Mouse (Mus musculus): ENCODE measurements around the gene Slc4a8. TPM values are rescaled to one million over a fixed set of nuclear protein-coding genes. Genes with fewer than 3 reads are reported as not detected.

Gene Slc4a8
- polyA plus RNA-seq, 1 experiment from 2014 or later = 5.0 TPM

- H3K9me3 ChIP-seq = no peaks in the 10 kb centered on the region
- H3K27ac ChIP-seq = no peak overlapping the region
- no peak overlapping the region for H3K9ac ChIP-seq
- H3K4me1 ChIP-seq = peaks cover 14% of the 10 kb centered on the region
- ATAC-seq (ENCODE audit: insufficient number of reproducible peaks, insufficient read depth, low FRiP score, low TSS enrichment, low read depth) = no peak
- H3K36me3 ChIP-seq = no peaks in the 10 kb centered on the region
- H3K4me3 ChIP-seq = no peak overlapping the region
- peaks cover 66% of the 10 kb centered on the region for H3K27me3 ChIP-seq
- H3K4me2 ChIP-seq = no peak overlapping the region
- 79% methylated on average over 11 of the region's 11 CpGs for WGBS
Measured at GRCm38 (mm10) chr15:100727834-100728233, 33.7 kb upstream of the Slc4a8 start.

DNA sequence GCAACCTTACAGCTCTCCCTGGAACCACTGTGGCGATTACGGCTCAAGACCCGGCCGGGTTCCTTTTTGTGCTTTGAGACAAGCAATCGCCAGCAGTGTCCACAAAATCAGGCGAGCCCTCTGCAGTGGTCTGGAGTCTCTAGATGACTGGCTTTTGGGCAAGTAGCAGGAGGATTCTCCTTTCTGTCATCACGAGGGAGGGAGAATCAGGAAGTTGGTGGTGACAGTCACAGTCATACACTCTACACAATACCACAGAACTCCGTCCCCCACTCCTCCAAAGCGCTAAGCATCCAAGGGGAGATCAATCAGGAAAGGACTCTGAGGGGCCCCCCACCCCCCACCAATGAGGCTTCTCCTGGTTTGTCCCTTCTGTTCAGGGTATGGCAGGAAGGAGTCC, 33.0 kb upstream of the Slc4a8 start:
- H3K27me3 ChIP-seq = peaks cover 67% of the 10 kb centered on the region

DNA sequence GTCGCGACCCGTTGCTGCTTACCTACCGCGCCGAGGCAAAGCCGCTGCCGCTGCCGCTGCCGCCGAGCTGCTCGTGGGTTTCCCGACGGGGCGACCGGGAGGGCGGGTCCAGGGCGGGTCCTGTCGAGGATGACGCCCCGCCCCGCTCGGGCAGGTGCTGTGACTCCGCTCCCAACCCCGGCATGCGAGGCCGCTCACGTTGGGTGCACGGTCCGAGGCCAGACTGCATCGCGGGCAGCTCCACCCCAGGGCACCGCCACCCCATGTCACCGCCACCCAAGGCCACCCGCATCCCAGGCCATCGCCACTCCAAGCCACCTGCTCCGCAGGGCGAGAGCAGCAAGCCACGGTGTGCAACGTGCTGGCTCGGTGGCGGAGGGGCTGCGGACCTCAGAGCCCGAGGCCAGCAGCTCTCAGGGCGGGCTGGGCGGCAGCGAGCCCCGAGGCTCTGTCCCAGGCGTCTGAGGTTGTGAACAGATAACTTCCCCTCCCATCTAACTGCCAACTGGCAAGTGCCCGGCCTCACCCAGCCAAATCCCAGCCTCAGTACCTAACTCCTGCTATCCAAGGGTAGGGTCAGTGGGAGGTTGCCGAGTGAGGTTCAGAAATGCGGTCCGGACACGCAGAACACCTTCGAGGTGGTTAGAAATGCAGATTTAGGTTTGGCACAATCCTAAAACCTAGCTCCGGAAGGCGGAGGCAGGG, 32.1 kb upstream of the Slc4a8 start, which contains the start of gene Galnt6:
Gene Galnt6, minus strand, starts transcription at position 96 of the 705 bp plus-strand sequence.
- H3K9ac ChIP-seq = peak within 1 kb of the TSS; percentile 47
- H3K27me3 ChIP-seq = peaks cover 67% of the 10 kb centered on the region
- peak within 1 kb of the TSS; percentile 43 for H3K4me3 ChIP-seq
- peaks cover 14% of the 10 kb centered on the region for H3K4me1 ChIP-seq
- peak within 1 kb of the TSS; percentile 65 for H3K4me2 ChIP-seq
- no peaks in the 10 kb centered on the region for H3K9me3 ChIP-seq
- H3K27ac ChIP-seq = no peak within 1 kb of the TSS
- WGBS = 5% methylated on average over 46 of the region's 57 CpGs
- no peaks in the 10 kb centered on the region for H3K36me3 ChIP-seq
- no peak for ATAC-seq (ENCODE audit: insufficient number of reproducible peaks, insufficient read depth, low FRiP score, low TSS enrichment, low read depth)

More for the DNA sequence above, 33.0 kb upstream of the Slc4a8 start:
- WGBS = 27% methylated on average over 9 of the region's 9 CpGs
- Histone ChIP-seq H3K4me2 (peak overlapping the region; percentile 65), H3K9ac (peak overlapping the region; percentile 47; the same call in 1 of the 2 replicates), H3K9me3 (no peaks in the 10 kb centered on the region), H3K4me1 (peaks cover 14% of the 10 kb centered on the region), H3K36me3 (no peaks in the 10 kb centered on the region), H3K4me3 (peak overlapping the region; percentile 43), H3K27ac (no peak overlapping the region)
- ATAC-seq (ENCODE audit: insufficient number of reproducible peaks, insufficient read depth, low FRiP score, low TSS enrichment, low read depth) = no peak

GRCm38 (mm10) chr15:100731081-100731480, 30.5 kb upstream of the Slc4a8 start:
- ATAC-seq (ENCODE audit: insufficient number of reproducible peaks, insufficient read depth, low FRiP score, low TSS enrichment, low read depth) = no peak

GRCm38 (mm10) chr15:100732580-100732979, 29.0 kb upstream of the Slc4a8 start:
- H3K4me1 ChIP-seq = peaks cover 14% of the 10 kb centered on the region
- WGBS = 20% methylated on average over 5 of the region's 5 CpGs
- ATAC-seq (ENCODE audit: insufficient number of reproducible peaks, insufficient read depth, low FRiP score, low TSS enrichment, low read depth) = no peak
- no peak overlapping the region for H3K27ac ChIP-seq
- no peaks in the 10 kb centered on the region for H3K36me3 ChIP-seq
- no peak overlapping the region for H3K4me3 ChIP-seq
- peaks cover 50% of the 10 kb centered on the region for H3K27me3 ChIP-seq
- H3K4me2 ChIP-seq = no peak overlapping the region
- no peak overlapping the region for H3K9ac ChIP-seq
- H3K9me3 ChIP-seq = no peaks in the 10 kb centered on the region

More at GRCm38 (mm10) chr15:100731081-100731480, 30.5 kb upstream of the Slc4a8 start:
- Histone ChIP-seq H3K27ac (no peak overlapping the region), H3K36me3 (no peaks in the 10 kb centered on the region), H3K4me3 (no peak overlapping the region), H3K4me2 (no peak overlapping the region), H3K9ac (no peak overlapping the region), H3K9me3 (no peaks in the 10 kb centered on the region), H3K4me1 (peaks cover 14% of the 10 kb centered on the region), H3K27me3 (peaks cover 60% of the 10 kb centered on the region)
- 37% methylated on average over 9 of the region's 9 CpGs for WGBS

DNA sequence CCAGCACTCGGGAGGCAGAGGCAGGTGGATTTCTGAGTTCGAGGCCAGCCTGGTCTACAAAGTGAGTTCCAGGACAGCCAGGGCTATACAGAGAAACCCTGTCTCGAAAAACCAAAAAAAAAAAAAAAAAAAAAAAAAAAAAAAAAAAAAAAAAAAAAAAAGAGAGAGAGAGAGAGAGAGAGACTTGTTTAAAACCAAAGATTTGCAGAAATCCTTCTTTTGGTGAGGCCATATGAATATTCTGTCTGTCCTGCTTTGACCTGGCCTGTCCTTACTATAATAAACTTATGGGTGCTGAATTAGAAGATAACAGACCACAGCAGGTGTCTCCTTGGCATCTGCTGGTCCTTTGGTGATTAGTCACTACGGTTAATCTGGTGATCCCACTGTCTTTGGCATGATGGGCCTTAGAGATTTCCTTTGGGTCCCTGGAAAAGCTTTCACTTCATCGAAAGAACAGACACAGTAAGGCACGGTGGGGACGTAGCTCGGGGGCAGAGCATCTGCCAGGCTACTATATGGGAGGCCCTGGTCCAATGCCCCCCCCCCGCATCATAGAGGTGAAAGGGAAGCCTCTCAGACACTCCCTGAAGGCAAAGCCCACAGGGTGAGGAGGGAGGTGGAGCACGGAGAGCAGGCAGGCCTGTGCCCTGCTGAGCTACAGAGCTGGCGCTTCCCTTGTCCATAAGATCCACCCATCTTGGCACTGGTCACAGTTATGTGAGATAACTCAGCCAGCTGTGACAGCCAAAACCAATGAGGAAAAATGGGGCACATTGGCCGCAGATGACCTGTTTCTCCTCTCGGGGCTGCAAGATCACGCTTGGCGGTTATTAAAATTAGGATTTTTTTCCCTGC, 26.2 kb upstream of the Slc4a8 start:
- Histone ChIP-seq H3K4me3 (no peak overlapping the region), H3K36me3 (no peaks in the 10 kb centered on the region), H3K9me3 (no peaks in the 10 kb centered on the region), H3K27me3 (peaks cover 23% of the 10 kb centered on the region), H3K4me2 (no peak overlapping the region), H3K9ac (no peak overlapping the region), H3K27ac (no peak overlapping the region), H3K4me1 (no peaks in the 10 kb centered on the region; the same call in 1 of the 2 replicates)
- WGBS = 88% methylated on average over 14 of the region's 15 CpGs
- ATAC-seq (ENCODE audit: insufficient number of reproducible peaks, insufficient read depth, low FRiP score, low TSS enrichment, low read depth) = no peak

GRCm38 (mm10) chr15:100735953-100736300, 25.6 kb upstream of the Slc4a8 start:
- H3K27me3 ChIP-seq = peaks cover 17% of the 10 kb centered on the region
- no peak overlapping the region for H3K27ac ChIP-seq
- H3K9me3 ChIP-seq = no peaks in the 10 kb centered on the region
- H3K4me3 ChIP-seq = no peak overlapping the region
- H3K36me3 ChIP-seq = no peaks in the 10 kb centered on the region
- H3K9ac ChIP-seq = no peak overlapping the region
- no peak for ATAC-seq (ENCODE audit: insufficient number of reproducible peaks, insufficient read depth, low FRiP score, low TSS enrichment, low read depth)
- no peaks in the 10 kb centered on the region; the same call in 1 of the 2 replicates for H3K4me1 ChIP-seq
- WGBS = 85% methylated on average over 9 of the region's 9 CpGs
- H3K4me2 ChIP-seq = no peak overlapping the region

DNA sequence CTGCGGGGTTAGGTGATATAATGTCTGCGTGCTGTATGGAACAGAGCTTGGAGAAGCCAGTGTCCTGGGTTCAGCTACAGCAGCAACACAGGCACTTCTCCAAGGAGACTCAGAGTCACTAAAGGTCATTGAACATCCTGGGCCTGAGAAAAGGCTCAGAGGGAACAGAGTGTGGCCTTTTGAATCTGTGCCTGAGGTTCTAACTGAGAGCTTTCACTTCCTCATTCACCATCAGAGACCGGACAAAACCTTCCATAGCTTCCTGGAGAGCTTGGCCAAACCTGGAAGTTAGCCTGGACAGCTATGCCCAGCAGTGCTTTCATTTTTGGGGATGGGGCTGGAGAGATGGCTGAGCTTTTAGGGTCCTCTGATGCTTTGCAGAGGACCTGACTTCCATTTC, 23.9 kb upstream of the Slc4a8 start:
- Histone ChIP-seq H3K9me3 (no peaks in the 10 kb centered on the region), H3K9ac (no peak overlapping the region), H3K4me3 (no peak overlapping the region), H3K4me1 (no peaks in the 10 kb centered on the region; the same call in 1 of the 2 replicates), H3K27me3 (peaks cover 2% of the 10 kb centered on the region; the same call in 1 of the 2 replicates), H3K4me2 (no peak overlapping the region), H3K27ac (no peak overlapping the region), H3K36me3 (no peaks in the 10 kb centered on the region)
- 91% methylated on average over 3 of the region's 3 CpGs for WGBS
- no peak for ATAC-seq (ENCODE audit: insufficient number of reproducible peaks, insufficient read depth, low FRiP score, low TSS enrichment, low read depth)

DNA sequence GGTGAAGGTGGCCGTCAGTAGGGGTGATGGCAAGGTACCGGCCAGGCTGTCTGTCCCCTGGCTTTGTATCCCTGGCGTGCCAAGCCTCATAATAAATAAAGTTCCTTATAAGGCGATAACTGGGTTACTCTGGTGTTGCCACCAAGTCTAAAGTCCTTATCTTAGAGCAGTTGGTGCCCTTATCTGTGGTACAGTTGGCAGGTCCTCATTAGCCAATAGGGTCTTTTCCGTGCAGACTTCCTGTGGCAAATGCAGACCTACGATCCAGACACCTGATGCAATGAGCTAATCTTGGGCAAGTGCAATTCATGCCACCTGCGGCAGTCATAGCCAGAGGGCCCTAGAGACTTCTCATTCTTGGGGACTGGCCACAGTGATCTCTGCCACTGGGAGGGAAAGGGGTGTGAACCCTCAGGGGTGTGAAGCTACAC, 23.2 kb upstream of the Slc4a8 start:
- no peaks in the 10 kb centered on the region for H3K27me3 ChIP-seq
- no peaks in the 10 kb centered on the region for H3K36me3 ChIP-seq
- no peak overlapping the region for H3K9ac ChIP-seq
- no peaks in the 10 kb centered on the region for H3K9me3 ChIP-seq
- 80% methylated on average over 7 of the region's 7 CpGs for WGBS
- ATAC-seq (ENCODE audit: insufficient number of reproducible peaks, insufficient read depth, low FRiP score, low TSS enrichment, low read depth) = no peak
- H3K4me2 ChIP-seq = no peak overlapping the region
- H3K4me3 ChIP-seq = no peak overlapping the region
- H3K4me1 ChIP-seq = no peaks in the 10 kb centered on the region
- no peak overlapping the region for H3K27ac ChIP-seq

DNA sequence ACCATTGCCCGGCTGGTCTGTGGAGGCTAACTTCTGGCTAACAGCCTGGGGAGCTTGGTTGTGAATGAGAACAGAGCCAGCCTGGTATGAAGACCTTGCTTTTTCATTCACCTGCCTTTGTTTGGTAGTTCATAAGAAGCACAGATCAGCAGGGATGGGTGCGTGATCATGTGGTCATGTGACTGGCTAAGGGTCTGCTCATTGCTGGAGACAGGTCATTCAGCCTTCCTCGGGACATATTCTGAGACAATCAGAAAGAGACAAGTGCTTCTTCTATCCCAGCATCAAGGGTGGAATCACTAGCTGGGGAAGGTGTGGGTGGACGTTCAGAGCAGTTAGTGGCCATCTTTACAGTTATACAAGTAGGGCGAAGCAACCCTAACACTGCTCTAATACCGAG, 22.1 kb upstream of the Slc4a8 start:
- no peaks in the 10 kb centered on the region for H3K36me3 ChIP-seq
- H3K4me1 ChIP-seq = no peaks in the 10 kb centered on the region
- H3K27me3 ChIP-seq = no peaks in the 10 kb centered on the region
- ATAC-seq (ENCODE audit: insufficient number of reproducible peaks, insufficient read depth, low FRiP score, low TSS enrichment, low read depth) = no peak
- no peak overlapping the region for H3K4me3 ChIP-seq
- H3K9me3 ChIP-seq = no peaks in the 10 kb centered on the region
- H3K4me2 ChIP-seq = no peak overlapping the region
- no peak overlapping the region for H3K9ac ChIP-seq
- no peak overlapping the region for H3K27ac ChIP-seq
- 87% methylated on average over 6 of the region's 6 CpGs for WGBS

DNA sequence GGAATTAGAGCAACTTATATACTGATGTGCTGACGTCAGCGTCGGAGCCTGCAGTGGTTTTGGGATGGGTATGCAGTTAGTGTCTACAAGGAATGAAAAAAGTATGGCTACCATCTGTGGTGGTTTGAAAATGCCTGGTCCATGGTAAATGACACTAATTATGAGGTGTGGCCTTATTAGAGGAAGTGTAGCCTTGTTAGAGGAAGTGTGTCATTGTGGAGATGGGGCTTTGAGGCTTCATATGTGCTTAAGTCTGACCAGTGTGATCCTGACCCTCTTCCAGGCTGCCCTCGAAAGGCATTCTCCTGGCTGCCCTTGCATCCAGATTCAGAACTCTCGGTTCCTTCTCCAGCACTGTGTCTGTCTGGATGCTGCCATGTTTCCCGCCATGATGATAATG, 18.3 kb upstream of the Slc4a8 start:
- ATAC-seq (ENCODE audit: insufficient number of reproducible peaks, insufficient read depth, low FRiP score, low TSS enrichment, low read depth) = no peak
- H3K4me3 ChIP-seq = no peak overlapping the region
- peaks cover 7% of the 10 kb centered on the region; the same call in 1 of the 2 replicates for H3K4me1 ChIP-seq
- H3K27ac ChIP-seq = no peak overlapping the region
- no peaks in the 10 kb centered on the region for H3K36me3 ChIP-seq
- H3K27me3 ChIP-seq = no peaks in the 10 kb centered on the region
- H3K9me3 ChIP-seq = no peaks in the 10 kb centered on the region
- WGBS = 90% methylated on average over 6 of the region's 6 CpGs
- no peak overlapping the region for H3K9ac ChIP-seq
- no peak overlapping the region for H3K4me2 ChIP-seq

Data from embryonic facial prominence, embryonic 13.5 days (tissue).